Mouse (Mus musculus) liver, adult 2 months (tissue): ENCODE results near the gene Bcar3. TPM values are rescaled to one million over a fixed set of nuclear protein-coding genes. Genes with fewer than 3 reads are reported as not detected.

ENCODE experiments used
- DNase-seq: peaks from one replicate; pipeline ENCODE4 v3.0.0-alpha.2; 2011; ENCODE audit warnings: low read depth, low spot score; ENCODE audit errors: extremely low read depth
- H3K27ac ChIP-seq: fragments of 200-500 bp; replicated peaks from 2 replicates; pipeline ENCODE4 v1.5.1; 2012; ENCODE audit warnings: low read depth, mild to moderate bottlenecking, control low read depth, inconsistent platforms, low read length; ENCODE audit not compliant: insufficient read depth
- H3K27me3 ChIP-seq: fragments of 200-500 bp; 2 replicates; pipeline ENCODE4 v1.6.1; 2012; ENCODE audit warnings: mild to moderate bottlenecking, moderate library complexity, low read length, inconsistent platforms; ENCODE audit not compliant: control insufficient read depth, insufficient read depth
- H3K36me3 ChIP-seq: fragments of 200-500 bp; 2 replicates; pipeline ENCODE4 v1.6.1; 2012; ENCODE audit warnings: low read length, inconsistent platforms; ENCODE audit not compliant: control insufficient read depth, insufficient read depth
- H3K4me1 ChIP-seq: fragments of 200-500 bp; 2 replicates; pipeline ENCODE4 v1.6.1; 2011; ENCODE audit warnings: low read length; ENCODE audit not compliant: control insufficient read depth, insufficient read depth
- H3K4me3 ChIP-seq: fragments of 200-500 bp; 2 replicates; pipeline ENCODE4 v1.5.1; 2011; ENCODE audit warnings: low read depth, mild to moderate bottlenecking, control low read depth, low read length, moderate library complexity; ENCODE audit not compliant: insufficient read depth
- H3K79me2 ChIP-seq: fragments of 200-500 bp; 2 replicates; pipeline ENCODE4 v1.6.1; 2012; ENCODE audit warnings: inconsistent platforms, mild to moderate bottlenecking, low read length, moderate library complexity; ENCODE audit not compliant: control insufficient read depth, insufficient read depth
- H3K9ac ChIP-seq: fragments of 200-500 bp; 2 replicates; pipeline ENCODE4 v1.6.1; 2012; ENCODE audit warnings: low read depth, mild to moderate bottlenecking, control low read depth, inconsistent platforms, low read length
- CTCF ChIP-seq: fragments of 200-500 bp; IDR thresholded peaks from 2 replicates; pipeline ENCODE4 v1.5.1; 2011; ENCODE audit warnings: low read depth, low read length, control low read depth
- POLR2A ChIP-seq: fragments of 200-500 bp; IDR thresholded peaks from 2 replicates; pipeline ENCODE4 v1.6.1; 2011; ENCODE audit warnings: low read length, control low read depth; ENCODE audit not compliant: insufficient read depth; ENCODE audit errors: extremely low read depth
- WGBS: fragments of 180-500 bp; shearing (Covaris S2); methylation state at CpG from one replicate; pipeline ENCODE4 v1.1.7; 2018; 5-methylcytosine and 5-hydroxymethylcytosine counted together
- polyA plus RNA-seq: library from polyadenylated mRNA; depleted of rRNA; stranded (reverse); fragments of >200 nt; gene quantifications from 2 replicates; pipeline ENCODE4 v1.2.3, GENCODE M21; 2012
- total RNA-seq: library from RNA; depleted of rRNA; stranded (reverse); fragments of >200 nt; gene quantifications from 2 replicates; pipeline ENCODE4 v1.2.3, GENCODE M21; 2014

Bcar3 gene
- total and polyA plus RNA-seq, 2 experiments: 44.4 to 45.5 TPM

GRCm38 (mm10) chr3:122511721-122512619, 218.0 kb downstream of the Bcar3 start:
- peak; percentile 95 for DNase-seq
- 24% methylated on average over 14 of the region's 14 CpGs for WGBS
- TF ChIP-seq CTCF (no peak), POLR2A (no peak)
- peak overlapping the region; percentile 99 for H3K27ac ChIP-seq
- H3K9ac ChIP-seq: peak overlapping the region; percentile 61
- H3K4me1 ChIP-seq: peaks cover 32% of the 10 kb centered on the region
- H3K27me3 ChIP-seq: no peaks in the 10 kb centered on the region
- peak overlapping the region; percentile 40 for H3K4me3 ChIP-seq
- peaks cover 4% of the 10 kb centered on the region; the same call in 1 of the 2 replicates for H3K36me3 ChIP-seq
- peaks cover 12% of the 10 kb centered on the region; the same call in 1 of the 2 replicates for H3K79me2 ChIP-seq

GRCm38 (mm10) chr3:122512725-122513375, 218.9 kb downstream of the Bcar3 start:
- Histone ChIP-seq H3K36me3 (peaks cover 4% of the 10 kb centered on the region; the same call in 1 of the 2 replicates), H3K79me2 (peaks cover 12% of the 10 kb centered on the region; the same call in 1 of the 2 replicates), H3K9ac (peak overlapping the region; percentile 53), H3K4me3 (peak overlapping the region; percentile 40), H3K27ac (peak overlapping the region; percentile 99), H3K27me3 (no peaks in the 10 kb centered on the region), H3K4me1 (peaks cover 32% of the 10 kb centered on the region)
- peak; percentile 89 for DNase-seq
- 30% methylated on average over 16 of the region's 16 CpGs for WGBS
- TF ChIP-seq POLR2A: no peak
- TF ChIP-seq CTCF: no peak

GRCm38 (mm10) chr3:122515568-122516326, 221.8 kb downstream of the Bcar3 start:
- peaks cover 18% of the 10 kb centered on the region for H3K4me1 ChIP-seq
- no peaks in the 10 kb centered on the region for H3K27me3 ChIP-seq
- 70% methylated on average over 6 of the region's 6 CpGs for WGBS
- H3K27ac ChIP-seq: no peak overlapping the region
- H3K79me2 ChIP-seq: peaks cover 12% of the 10 kb centered on the region; the same call in 1 of the 2 replicates
- H3K9ac ChIP-seq: no peak overlapping the region
- no peak for DNase-seq
- no peak overlapping the region for H3K4me3 ChIP-seq
- peaks cover 9% of the 10 kb centered on the region; the same call in 1 of the 2 replicates for H3K36me3 ChIP-seq
- TF ChIP-seq CTCF (0 out of 2 replicates have a peak, but pooled peaks have one; percentile 8), POLR2A (no peak)

- Histone ChIP-seq H3K4me3 (no peak overlapping the region), H3K9ac (no peak overlapping the region), H3K4me1 (peaks cover 13% of the 10 kb centered on the region), H3K27me3 (no peaks in the 10 kb centered on the region), H3K36me3 (peaks cover 14% of the 10 kb centered on the region; the same call in 1 of the 2 replicates), H3K27ac (no peak overlapping the region), H3K79me2 (peaks cover 14% of the 10 kb centered on the region; the same call in 1 of the 2 replicates)
- TF ChIP-seq POLR2A (no peak), CTCF (no peak)
- WGBS: 76% methylated on average over 3 of the region's 3 CpGs
- no peak for DNase-seq
Observed at GRCm38 (mm10) chr3:122516327-122516695, 222.4 kb downstream of the Bcar3 start.

- DNase-seq: no peak
- Histone ChIP-seq H3K27ac (no peak overlapping the region), H3K4me1 (peaks cover 2% of the 10 kb centered on the region), H3K9ac (no peak overlapping the region), H3K36me3 (peaks cover 18% of the 10 kb centered on the region), H3K27me3 (no peaks in the 10 kb centered on the region), H3K79me2 (peaks cover 14% of the 10 kb centered on the region; the same call in 1 of the 2 replicates), H3K4me3 (no peak overlapping the region)
- WGBS: 68% methylated on average over 4 of the region's 4 CpGs
- TF ChIP-seq POLR2A (no peak), CTCF (no peak)
Observed at GRCm38 (mm10) chr3:122517726-122518125, 223.8 kb downstream of the Bcar3 start.
